Mouse (Mus musculus) liver, adult 2 months (tissue): ENCODE measurements around the gene Sdf4. TPM values are rescaled to one million over a fixed set of nuclear protein-coding genes. Genes with fewer than 3 reads are reported as not detected.

ENCODE experiments used
- DNase-seq: peaks from one replicate; pipeline ENCODE4 v3.0.0-alpha.2; 2011; ENCODE audit warnings: low read depth, low spot score; ENCODE audit errors: extremely low read depth
- H3K27ac ChIP-seq: fragments of 200-500 bp; replicated peaks from 2 replicates; pipeline ENCODE4 v1.5.1; 2012; ENCODE audit warnings: low read depth, mild to moderate bottlenecking, control low read depth, inconsistent platforms, low read length; ENCODE audit not compliant: insufficient read depth
- H3K27me3 ChIP-seq: fragments of 200-500 bp; 2 replicates; pipeline ENCODE4 v1.6.1; 2012; ENCODE audit warnings: mild to moderate bottlenecking, moderate library complexity, low read length, inconsistent platforms; ENCODE audit not compliant: control insufficient read depth, insufficient read depth
- H3K36me3 ChIP-seq: fragments of 200-500 bp; 2 replicates; pipeline ENCODE4 v1.6.1; 2012; ENCODE audit warnings: low read length, inconsistent platforms; ENCODE audit not compliant: control insufficient read depth, insufficient read depth
- H3K4me1 ChIP-seq: fragments of 200-500 bp; 2 replicates; pipeline ENCODE4 v1.6.1; 2011; ENCODE audit warnings: low read length; ENCODE audit not compliant: control insufficient read depth, insufficient read depth
- H3K4me3 ChIP-seq: fragments of 200-500 bp; 2 replicates; pipeline ENCODE4 v1.5.1; 2011; ENCODE audit warnings: low read depth, mild to moderate bottlenecking, control low read depth, low read length, moderate library complexity; ENCODE audit not compliant: insufficient read depth
- H3K79me2 ChIP-seq: fragments of 200-500 bp; 2 replicates; pipeline ENCODE4 v1.6.1; 2012; ENCODE audit warnings: inconsistent platforms, mild to moderate bottlenecking, low read length, moderate library complexity; ENCODE audit not compliant: control insufficient read depth, insufficient read depth
- H3K9ac ChIP-seq: fragments of 200-500 bp; 2 replicates; pipeline ENCODE4 v1.6.1; 2012; ENCODE audit warnings: low read depth, mild to moderate bottlenecking, control low read depth, inconsistent platforms, low read length
- CTCF ChIP-seq: fragments of 200-500 bp; IDR thresholded peaks from 2 replicates; pipeline ENCODE4 v1.5.1; 2011; ENCODE audit warnings: low read depth, low read length, control low read depth
- POLR2A ChIP-seq: fragments of 200-500 bp; IDR thresholded peaks from 2 replicates; pipeline ENCODE4 v1.6.1; 2011; ENCODE audit warnings: low read length, control low read depth; ENCODE audit not compliant: insufficient read depth; ENCODE audit errors: extremely low read depth
- WGBS: fragments of 180-500 bp; shearing (Covaris S2); methylation state at CpG from one replicate; pipeline ENCODE4 v1.1.7; 2018; 5-methylcytosine and 5-hydroxymethylcytosine counted together
- polyA plus RNA-seq: library from polyadenylated mRNA; depleted of rRNA; stranded (reverse); fragments of >200 nt; gene quantifications from 2 replicates; pipeline ENCODE4 v1.2.3, GENCODE M21; 2012
- total RNA-seq: library from RNA; depleted of rRNA; stranded (reverse); fragments of >200 nt; gene quantifications from 2 replicates; pipeline ENCODE4 v1.2.3, GENCODE M21; 2014

Gene Sdf4
- total and polyA plus RNA-seq, 2 experiments = 34.9 to 156 TPM

DNA sequence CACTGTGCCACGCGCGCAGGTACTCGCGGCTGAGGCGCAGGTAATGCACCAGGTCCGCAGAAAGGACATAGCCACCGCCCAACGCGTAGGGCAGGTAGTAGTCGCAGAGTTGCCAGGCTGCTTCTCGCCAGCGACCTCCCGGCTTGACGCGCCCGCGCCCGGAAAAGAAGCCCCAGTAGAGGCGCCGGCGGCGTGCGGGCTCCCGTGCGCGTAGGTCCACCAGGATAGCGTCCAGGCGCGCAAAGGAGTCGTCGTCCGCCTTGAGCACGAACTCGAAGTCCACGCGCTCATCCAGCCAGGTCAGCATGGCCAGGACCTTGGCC is 803 bp upstream of the Sdf4 start:
- Histone ChIP-seq H3K36me3 (peaks cover 4% of the 10 kb centered on the region; the same call in 1 of the 2 replicates), H3K79me2 (peaks cover 14% of the 10 kb centered on the region; the same call in 1 of the 2 replicates), H3K27me3 (no peaks in the 10 kb centered on the region), H3K4me3 (peak overlapping the region; percentile 81), H3K9ac (peak overlapping the region; percentile 93), H3K27ac (no peak overlapping the region), H3K4me1 (peaks cover 10% of the 10 kb centered on the region; the same call in 1 of the 2 replicates)
- WGBS = 21% methylated on average over 37 of the region's 37 CpGs
- no peak for DNase-seq
- TF ChIP-seq CTCF (no peak), POLR2A (no peak)

DNA sequence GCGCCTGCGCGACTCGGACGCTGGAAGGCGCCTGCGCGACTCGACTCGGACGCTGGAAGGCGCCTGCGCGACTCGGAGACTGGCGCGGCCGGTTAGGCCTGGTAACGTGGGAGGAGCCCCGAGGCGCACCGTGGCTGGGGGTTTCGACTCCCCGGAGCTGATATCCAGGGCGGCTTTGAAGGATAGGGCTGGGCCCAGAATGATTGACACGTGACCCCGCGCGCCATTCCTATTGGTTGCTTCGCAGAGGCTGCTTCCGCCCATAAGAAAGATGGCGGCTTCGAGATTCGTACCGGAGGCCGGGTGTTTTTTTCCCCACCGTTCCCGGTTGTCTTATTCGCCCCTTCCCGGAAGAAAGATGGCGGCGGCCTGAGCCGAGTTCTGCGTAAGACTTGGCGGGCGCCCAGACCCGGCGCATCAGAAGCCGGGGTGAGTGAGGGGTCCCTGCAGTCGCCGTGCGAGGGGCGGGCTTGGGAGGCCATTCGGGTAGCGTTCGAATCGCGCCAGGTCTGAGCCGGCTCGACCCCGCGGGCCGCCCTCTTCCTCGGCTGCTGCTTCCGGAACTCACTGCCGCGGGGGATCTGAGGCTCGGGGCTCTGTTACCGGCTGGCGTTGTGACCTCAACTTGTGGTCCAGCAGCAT is 355 bp downstream of the Sdf4 start:
- peak; percentile 85 for DNase-seq
- no peak for TF ChIP-seq CTCF
- TF ChIP-seq POLR2A = no peak
- peaks cover 10% of the 10 kb centered on the region for H3K4me1 ChIP-seq
- H3K27me3 ChIP-seq = no peaks in the 10 kb centered on the region
- under 1% methylated on average over 70 of the region's 70 CpGs for WGBS
- H3K9ac ChIP-seq = peak overlapping the region; percentile 90
- peak overlapping the region; percentile 76 for H3K4me3 ChIP-seq
- peaks cover 9% of the 10 kb centered on the region; the same call in 1 of the 2 replicates for H3K36me3 ChIP-seq
- peak overlapping the region; percentile 91 for H3K27ac ChIP-seq
- peaks cover 14% of the 10 kb centered on the region; the same call in 1 of the 2 replicates for H3K79me2 ChIP-seq

GRCm38 (mm10) chr4:155993606-155994005 is 934 bp downstream of the Sdf4 start:
- peak; percentile 15 for DNase-seq
- WGBS = 2% methylated on average over 15 of the region's 15 CpGs
- TF ChIP-seq POLR2A (no peak), CTCF (no peak)
- Histone ChIP-seq H3K4me1 (peaks cover 10% of the 10 kb centered on the region), H3K36me3 (peaks cover 11% of the 10 kb centered on the region; the same call in 1 of the 2 replicates), H3K9ac (peak overlapping the region; percentile 87), H3K27me3 (no peaks in the 10 kb centered on the region), H3K4me3 (peak overlapping the region; percentile 76), H3K27ac (peak overlapping the region; percentile 91), H3K79me2 (peaks cover 14% of the 10 kb centered on the region; the same call in 1 of the 2 replicates)

- DNase-seq = no peak
- Histone ChIP-seq H3K4me1 (no peaks in the 10 kb centered on the region), H3K27ac (no peak overlapping the region), H3K27me3 (no peaks in the 10 kb centered on the region), H3K4me3 (no peak overlapping the region), H3K9ac (no peak overlapping the region), H3K36me3 (peaks cover 74% of the 10 kb centered on the region), H3K79me2 (no peaks in the 10 kb centered on the region)
- TF ChIP-seq POLR2A (no peak), CTCF (no peak)
- 94% methylated on average over 3 of the region's 3 CpGs for WGBS
These were observed 11.4 kb downstream of the Sdf4 start for GRCm38 (mm10) chr4:156004109-156004508.

- H3K27me3 ChIP-seq = no peaks in the 10 kb centered on the region
- no peak overlapping the region for H3K4me3 ChIP-seq
- H3K4me1 ChIP-seq = no peaks in the 10 kb centered on the region
- 94% methylated on average over 4 of the region's 4 CpGs for WGBS
- H3K79me2 ChIP-seq = no peaks in the 10 kb centered on the region
- H3K36me3 ChIP-seq = peaks cover 65% of the 10 kb centered on the region
- DNase-seq = no peak
- no peak for TF ChIP-seq POLR2A
- TF ChIP-seq CTCF = no peak
- H3K9ac ChIP-seq = no peak overlapping the region
- H3K27ac ChIP-seq = no peak overlapping the region
These were observed 15.7 kb downstream of the Sdf4 start for GRCm38 (mm10) chr4:156008369-156008768.

GRCm38 (mm10) chr4:156013637-156014036 is 21.0 kb downstream of the Sdf4 start, which contains the start of gene Tnfrsf4:
TSS of gene Tnfrsf4 (plus strand) at chr4:156013843.
- H3K36me3 ChIP-seq = peaks cover 27% of the 10 kb centered on the region
- 90% methylated on average over 8 of the region's 8 CpGs for WGBS
- H3K4me3 ChIP-seq = no peak within 1 kb of the TSS
- H3K27me3 ChIP-seq = no peaks in the 10 kb centered on the region
- no peak for DNase-seq
- H3K27ac ChIP-seq = no peak within 1 kb of the TSS
- no peaks in the 10 kb centered on the region for H3K4me1 ChIP-seq
- H3K79me2 ChIP-seq = no peaks in the 10 kb centered on the region
- TF ChIP-seq CTCF (no peak), POLR2A (no peak)
- H3K9ac ChIP-seq = no peak within 1 kb of the TSS
